Mouse (Mus musculus): ENCODE results near the gene Pfn2.
"Not testable (repeated sequence)": the region's sequence is repeated elsewhere in the genome, so short reads cannot be mapped to it uniquely, and the experiment has no call there.

Pfn2 gene

GRCm38 (mm10) chr3:57847760-57848185 is at the start of gene Pfn2:
TSS of gene Pfn2 (minus strand) at chr3:57848079.
- peak; percentile 75 to 82 for DNase-seq (ENCODE audit: low spot score in 2 of 2)

DNA sequence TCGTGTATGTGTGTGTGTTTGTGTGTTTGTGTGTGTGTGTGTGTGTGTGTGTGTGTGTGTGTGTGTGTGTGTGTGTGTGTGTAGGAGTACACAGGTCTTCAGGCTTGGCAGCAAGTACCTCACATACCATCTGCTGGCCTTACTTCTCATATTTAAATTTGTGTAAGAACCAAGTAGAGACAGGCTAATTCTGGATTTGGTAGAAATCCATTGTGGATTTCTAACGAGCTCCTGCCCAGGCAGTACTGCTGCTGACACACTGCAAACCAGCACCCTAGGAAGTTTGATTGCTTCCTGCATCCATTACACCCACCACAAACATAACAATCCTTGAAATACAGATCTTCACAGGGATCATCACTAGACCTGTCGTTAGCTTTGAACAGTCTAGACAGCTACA is 35.1 kb upstream of the Pfn2 start:
- DNase-seq (ENCODE audit: low spot score in 2 of 2) = no peak

DNA sequence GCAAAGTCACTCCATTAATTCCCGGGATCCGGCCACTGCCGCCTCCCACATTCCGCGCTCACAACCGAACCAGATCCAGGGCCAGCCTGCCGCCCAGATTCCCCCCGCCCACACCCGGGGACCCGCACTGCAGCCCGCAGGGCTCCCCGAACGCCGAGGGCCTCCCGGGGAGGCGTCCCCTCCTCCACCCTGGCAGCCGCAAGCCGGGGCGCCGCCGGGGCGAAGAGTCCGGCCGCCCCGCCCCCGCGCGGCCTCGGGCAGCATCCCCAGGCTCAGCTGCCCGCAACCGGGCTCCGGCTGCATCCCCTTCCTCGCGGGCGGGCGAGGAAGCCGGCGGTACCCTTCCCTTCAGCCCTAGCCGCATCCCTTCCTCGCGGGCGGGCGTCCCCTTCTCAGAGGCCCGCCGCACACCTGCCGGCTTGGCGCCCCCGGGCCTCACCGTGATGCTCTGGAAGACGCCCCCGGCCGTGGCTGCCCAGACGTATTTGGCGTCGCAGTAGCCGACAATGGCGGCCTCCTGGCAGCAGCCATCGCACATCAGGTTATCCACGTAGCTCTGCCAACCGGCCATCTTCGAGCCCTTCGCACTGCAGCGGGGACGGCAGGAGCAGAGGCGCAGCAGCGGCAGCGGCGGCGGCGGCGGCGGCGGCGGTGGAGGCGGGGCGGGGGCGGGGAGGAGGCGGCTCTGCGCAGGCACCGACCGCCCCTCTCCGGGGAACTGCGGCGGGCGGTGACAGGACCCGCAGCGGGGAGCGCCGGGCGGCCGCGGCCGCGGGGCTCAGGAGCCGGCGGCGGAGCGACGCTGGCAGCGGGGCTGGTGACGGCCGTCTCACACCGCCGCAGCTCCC is 743 bp downstream of the Pfn2 start:
- DNase-seq (ENCODE audit: low spot score in 2 of 2) = peak; percentile 65 to 66

DNA sequence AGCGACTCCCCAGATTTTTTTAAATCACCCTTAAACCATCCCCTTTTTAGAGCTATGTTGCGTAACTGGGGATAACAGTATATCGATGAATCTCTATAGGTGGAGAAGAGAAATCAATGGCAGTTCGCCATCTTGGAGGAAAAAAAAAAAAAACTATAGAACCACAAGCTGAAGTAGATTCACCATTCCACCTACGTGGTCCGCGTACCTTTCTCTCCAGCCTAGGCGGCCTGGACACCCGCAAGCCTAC is 1.3 kb downstream of the Pfn2 start:
- DNase-seq (ENCODE audit: low spot score in 2 of 2) = no peak

DNA sequence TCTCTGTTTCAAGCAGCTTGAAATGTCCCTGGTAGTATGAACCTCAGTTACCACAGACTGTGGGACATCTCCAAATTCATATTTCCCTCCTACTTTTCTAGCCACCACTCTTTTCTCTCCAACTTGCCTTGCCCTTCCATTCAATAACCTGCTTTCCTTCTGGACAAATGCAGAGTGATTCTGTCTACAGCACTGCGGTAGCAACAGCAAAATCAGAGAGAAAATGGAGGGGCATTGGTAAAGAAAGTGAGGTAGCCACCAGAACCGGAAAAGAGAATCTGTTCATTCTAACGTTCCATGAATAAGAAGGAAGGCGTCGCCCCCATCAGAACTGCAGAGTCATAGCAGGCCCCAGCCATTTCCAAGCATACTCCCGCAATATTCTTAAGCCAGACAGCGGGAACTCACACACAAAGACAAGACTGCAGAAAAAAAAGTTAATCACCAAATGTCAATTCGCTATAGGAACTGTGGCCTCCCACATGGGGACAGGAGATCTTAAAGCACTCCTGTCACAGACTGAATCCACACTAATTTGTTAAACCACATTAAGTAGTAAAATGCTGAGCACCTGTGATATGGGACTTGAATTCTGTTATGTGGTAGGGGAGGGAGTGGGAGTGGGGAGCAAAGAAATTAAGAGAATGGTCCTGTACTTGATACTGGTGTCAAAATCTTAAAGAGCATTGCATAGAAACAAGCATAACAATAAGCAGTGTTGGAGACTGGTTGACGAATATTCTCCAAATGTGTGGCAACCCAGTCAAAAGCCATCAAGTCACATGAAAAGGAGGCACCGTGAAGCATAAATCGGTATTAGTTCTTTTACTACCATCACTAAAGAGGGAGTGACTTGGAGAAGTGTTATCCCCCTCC is 1.9 kb downstream of the Pfn2 start:
- no peak for DNase-seq (ENCODE audit: low spot score in 2 of 2)

DNA sequence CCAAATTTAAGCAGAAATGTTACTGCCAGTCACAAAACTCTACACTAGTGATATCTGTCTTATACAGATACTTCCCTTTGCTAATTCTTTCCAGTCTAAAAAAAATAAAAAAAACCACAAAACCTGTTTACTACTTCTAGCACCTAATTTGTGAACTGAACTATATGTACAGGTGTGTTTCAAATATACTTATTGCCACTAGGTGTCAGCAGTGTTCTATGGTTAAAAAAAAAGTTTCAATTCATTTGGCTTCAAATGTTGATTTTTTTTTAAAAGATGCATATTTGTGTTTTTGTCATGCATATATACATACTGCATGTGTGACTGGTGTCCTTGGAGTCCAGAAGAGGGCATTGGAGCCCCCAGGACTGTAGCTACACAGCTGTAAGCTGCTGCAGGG is 4.1 kb downstream of the Pfn2 start:
- no peak for DNase-seq (ENCODE audit: low spot score in 2 of 2)

DNA sequence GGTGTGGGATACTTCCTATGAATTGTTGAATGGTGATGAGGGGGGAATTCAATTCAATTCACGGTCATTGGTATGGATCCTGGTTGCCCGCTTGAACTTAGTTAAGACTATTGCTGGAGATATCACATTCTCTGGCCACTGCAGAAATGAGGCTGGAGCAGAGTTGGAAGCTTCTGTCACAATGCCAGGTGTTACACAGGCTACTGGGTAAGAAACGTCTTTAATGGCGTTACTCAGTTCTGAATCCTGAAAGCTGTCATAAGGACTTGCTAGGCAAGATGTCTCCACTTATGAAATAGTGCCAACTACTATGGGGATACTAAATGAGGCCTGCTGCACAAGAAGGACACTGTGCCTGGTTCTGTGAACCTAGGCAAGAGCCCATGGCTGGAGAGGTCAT is 11.0 kb downstream of the Pfn2 start:
- DNase-seq (ENCODE audit: low spot score in 2 of 2) = no peak

DNA sequence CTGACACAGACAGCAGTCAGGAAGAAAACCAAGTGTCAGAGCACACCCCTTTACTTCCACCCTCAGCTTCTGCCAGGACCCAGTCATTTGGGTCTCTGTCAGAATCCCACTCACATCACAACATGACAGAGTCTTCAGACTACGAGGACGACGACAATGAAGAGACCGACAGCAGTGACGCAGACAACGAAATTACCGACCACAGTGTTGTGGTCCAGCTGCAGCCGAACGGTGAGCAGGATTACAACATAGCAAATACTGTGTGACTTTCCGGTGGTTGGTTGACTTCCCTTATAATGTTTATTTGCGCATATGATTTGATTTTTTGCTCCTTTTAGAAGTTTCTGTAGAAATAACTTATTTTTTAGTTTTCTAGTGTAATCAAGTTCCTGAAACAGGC is 14.3 kb downstream of the Pfn2 start:
- no peak for DNase-seq (ENCODE audit: low spot score in 2 of 2)

- DNase-seq (ENCODE audit: low spot score in 2 of 2) = no peak
These were observed 22.0 kb downstream of the Pfn2 start for GRCm38 (mm10) chr3:57825866-57826265.

GRCm38 (mm10) chr3:57815447-57815846 is 32.4 kb downstream of the Pfn2 start:
- DNase-seq (ENCODE audit: low spot score in 2 of 2) = no peak

DNA sequence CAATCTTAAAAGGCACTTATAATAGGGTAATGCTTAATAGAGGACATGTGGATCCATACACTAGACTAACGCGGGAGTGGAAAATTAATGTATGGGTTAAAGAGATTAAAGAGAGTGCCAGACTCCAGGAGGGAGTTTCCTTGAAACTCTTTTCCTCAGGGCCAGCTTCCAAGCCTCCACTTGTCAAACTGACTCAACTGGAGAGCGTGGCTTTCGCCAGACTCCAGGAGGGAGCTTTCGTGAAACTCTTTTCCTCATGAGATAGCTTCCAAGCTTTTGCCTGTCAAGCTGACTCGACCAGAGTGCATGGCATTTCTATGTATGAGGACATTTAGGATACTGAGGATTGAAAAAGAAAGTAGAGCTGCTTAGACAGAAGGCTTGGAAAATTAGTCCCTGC is 52.8 kb downstream of the Pfn2 start:
- not testable (repeated sequence) for DNase-seq (ENCODE audit: low spot score in 2 of 2)

All from urinary bladder, postnatal 4 days (tissue).